Mouse (Mus musculus) liver, postnatal 0 days (tissue): ENCODE measurements at regions not wholly inside any gene's neighbourhood (a gene's known extent, or its start where the extent isn't known, plus 50 kb on each side); places are given as distances from the start of the nearest gene placed in this dataset.

Experiments
- CTCF ChIP-seq: sonication (generic); IDR thresholded peaks from 2 replicates; pipeline ENCODE4 v1.5.1; 2016; ENCODE audit warnings: antibody characterized with exemption, low read depth
- EP300 ChIP-seq: IDR thresholded peaks from 2 replicates; pipeline ENCODE4 v1.6.1; 2016; ENCODE audit warnings: antibody characterized with exemption, low read depth, mild to moderate bottlenecking

GRCm38 (mm10) chr19:35101244-35101643 is 179.1 kb downstream of the Kif20b start:
- no peak for TF ChIP-seq CTCF
- TF ChIP-seq EP300: no peak
